Mouse (Mus musculus) neural tube, embryonic 12.5 days (tissue): ENCODE data around the gene Ufsp2. TPM values are rescaled to one million over a fixed set of nuclear protein-coding genes. Genes with fewer than 3 reads are reported as not detected.

Experiments
- ATAC-seq: fragments of 200-750 bp; cut with Nextera tagmentation; 2 replicates; pipeline ENCODE4 v1.8.0; 2017; ENCODE audit warnings: low read depth, mild to moderate bottlenecking, moderate TSS enrichment, moderate library complexity; ENCODE audit not compliant: low FRiP score
- H3K27ac ChIP-seq: fragments of 300-500 bp; sonication (generic); 2 replicates; pipeline ENCODE4 v1.5.1; 2016
- H3K27me3 ChIP-seq: fragments of 300-500 bp; sonication (generic); replicated peaks from 2 replicates; pipeline ENCODE4 v1.6.1; 2016; ENCODE audit warnings: mild to moderate bottlenecking
- H3K36me3 ChIP-seq: fragments of 300-500 bp; sonication (generic); 2 replicates; pipeline ENCODE4 v1.6.1; 2016; ENCODE audit warnings: mild to moderate bottlenecking
- H3K4me1 ChIP-seq: fragments of 300-500 bp; sonication (generic); 2 replicates; pipeline ENCODE4 v1.6.1; 2016
- H3K4me2 ChIP-seq: fragments of 300-500 bp; sonication (generic); replicated peaks from 2 replicates; pipeline ENCODE4 v1.6.1; 2016; ENCODE audit warnings: mild to moderate bottlenecking
- H3K4me3 ChIP-seq: fragments of 300-500 bp; sonication (generic); 2 replicates; pipeline ENCODE4 v1.5.1; 2016
- H3K9ac ChIP-seq: fragments of 300-500 bp; sonication (generic); 2 replicates; pipeline ENCODE4 v1.6.1; 2016; ENCODE audit warnings: mild to moderate bottlenecking
- H3K9me3 ChIP-seq: fragments of 300-500 bp; sonication (generic); 2 replicates; pipeline ENCODE4 v1.6.1; 2016; ENCODE audit warnings: mild to moderate bottlenecking
- WGBS: fragments of 180-500 bp; shearing (Covaris S2); methylation state at CpG from one replicate; pipeline ENCODE4 v1.1.7; 2016; 5-methylcytosine and 5-hydroxymethylcytosine counted together
- polyA plus RNA-seq: library from polyadenylated mRNA; unstranded; fragments of >200 nt; fragmentation: Nextera tagmentation; extraction: Ambion mirVana; gene quantifications from 2 replicates; pipeline ENCODE4 v1.2.1, GENCODE M21; 2016

The Ufsp2 gene
- polyA plus RNA-seq, 1 experiment from 2014 or later: 61.4 TPM

DNA sequence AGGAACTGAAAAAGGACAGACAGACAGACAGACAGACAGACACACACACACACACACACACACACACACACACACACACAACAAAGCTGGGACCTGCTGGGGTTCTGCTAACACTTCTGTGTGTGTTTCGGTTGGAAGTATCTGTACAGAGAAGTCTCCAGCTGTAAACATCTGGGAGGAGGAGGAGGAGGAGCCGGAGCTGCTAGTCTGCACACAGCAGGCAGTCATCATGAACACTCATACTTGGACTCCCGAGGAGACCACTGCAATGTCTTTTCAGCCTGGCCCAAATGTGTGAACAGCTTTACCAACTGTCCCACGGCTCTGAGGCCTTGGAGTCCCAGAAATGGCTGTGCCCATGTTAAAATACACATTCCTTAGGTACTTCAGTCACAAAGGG, 49.1 kb downstream of the Ufsp2 start:
- Histone ChIP-seq H3K4me2 (no peak overlapping the region), H3K4me3 (no peak overlapping the region), H3K4me1 (no peaks in the 10 kb centered on the region), H3K9ac (no peak overlapping the region), H3K27me3 (no peaks in the 10 kb centered on the region), H3K36me3 (no peaks in the 10 kb centered on the region), H3K27ac (no peak overlapping the region), H3K9me3 (no peaks in the 10 kb centered on the region)
- ATAC-seq: no peak
- WGBS: 57% methylated on average over 4 of the region's 4 CpGs

DNA sequence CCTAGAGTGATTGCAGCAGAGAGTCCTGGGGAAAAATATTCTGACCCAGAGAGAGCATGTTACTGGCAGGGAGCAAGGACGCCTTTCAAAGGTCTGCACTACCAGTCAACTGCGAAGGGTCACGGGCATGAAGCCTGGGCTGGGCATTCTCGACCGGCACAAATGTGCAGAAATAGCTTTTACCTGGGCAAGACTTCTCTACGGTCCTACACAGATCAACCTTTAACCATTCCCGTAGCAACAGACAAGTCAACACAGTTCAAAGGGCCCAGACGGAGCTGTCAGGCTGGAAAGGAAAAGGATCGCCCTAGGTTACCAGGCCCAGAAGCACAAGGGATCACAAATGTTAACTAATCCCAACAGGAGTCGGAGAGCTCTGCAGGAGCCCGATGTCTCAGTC, 60.9 kb downstream of the Ufsp2 start:
- Histone ChIP-seq H3K4me2 (no peak overlapping the region), H3K27me3 (no peaks in the 10 kb centered on the region), H3K4me3 (no peak overlapping the region), H3K9me3 (no peaks in the 10 kb centered on the region), H3K27ac (no peak overlapping the region), H3K9ac (no peak overlapping the region), H3K4me1 (no peaks in the 10 kb centered on the region), H3K36me3 (peaks cover 14% of the 10 kb centered on the region)
- WGBS: 80% methylated on average over 11 of the region's 11 CpGs
- ATAC-seq: no peak

DNA sequence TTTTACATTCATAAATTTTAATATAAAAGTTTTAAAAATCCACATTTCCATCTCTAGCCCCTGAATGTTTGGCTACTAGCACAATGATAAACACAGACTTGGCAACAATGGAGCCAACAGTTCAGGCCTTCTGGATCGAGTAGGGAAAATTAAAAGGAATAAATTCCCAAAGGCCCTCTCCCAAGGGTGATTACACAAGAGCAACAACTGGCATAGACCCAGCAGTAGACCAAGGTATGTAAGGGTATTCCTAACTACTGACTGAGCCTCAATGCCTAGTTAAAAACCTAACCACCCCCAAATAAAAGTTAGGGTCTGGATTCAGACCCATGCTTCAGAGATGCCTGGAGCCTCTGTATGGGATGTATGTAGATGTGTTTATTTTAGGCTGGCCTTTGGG, 64.3 kb downstream of the Ufsp2 start:
- no peak overlapping the region for H3K4me2 ChIP-seq
- WGBS: 73% methylated on average over 1 of the region's 1 CpGs
- no peak overlapping the region for H3K27ac ChIP-seq
- no peaks in the 10 kb centered on the region for H3K27me3 ChIP-seq
- ATAC-seq: no peak
- H3K4me3 ChIP-seq: no peak overlapping the region
- no peaks in the 10 kb centered on the region for H3K9me3 ChIP-seq
- no peaks in the 10 kb centered on the region for H3K4me1 ChIP-seq
- H3K36me3 ChIP-seq: peaks cover 18% of the 10 kb centered on the region
- H3K9ac ChIP-seq: no peak overlapping the region

DNA sequence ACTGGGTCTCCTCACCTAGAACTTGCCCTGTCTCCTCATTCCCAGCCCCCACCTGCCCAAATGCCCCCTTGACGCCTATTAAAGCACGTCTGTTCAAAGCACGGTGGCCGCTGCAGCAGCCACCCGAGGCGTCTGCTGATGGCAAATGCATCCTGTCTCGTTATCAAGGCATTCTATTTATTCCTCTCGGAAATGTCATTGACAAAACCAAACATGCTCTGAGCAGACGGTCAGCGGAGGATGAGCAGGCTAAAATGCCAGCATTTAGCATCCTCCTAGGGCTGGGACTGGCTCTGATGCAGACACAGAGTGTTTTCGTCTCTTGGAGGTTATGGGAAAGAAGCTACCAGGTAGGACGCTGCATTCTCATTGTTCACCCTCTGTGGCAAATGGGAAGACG, 64.9 kb downstream of the Ufsp2 start:
- Histone ChIP-seq H3K27ac (no peak overlapping the region), H3K36me3 (peaks cover 13% of the 10 kb centered on the region)
- ATAC-seq: no peak

More for the DNA sequence above, 64.9 kb downstream of the Ufsp2 start:
- 65% methylated on average over 13 of the region's 13 CpGs for WGBS
- no peak overlapping the region for H3K9ac ChIP-seq
- H3K9me3 ChIP-seq: no peaks in the 10 kb centered on the region
- no peaks in the 10 kb centered on the region for H3K4me1 ChIP-seq
- no peak overlapping the region for H3K4me3 ChIP-seq
- H3K4me2 ChIP-seq: no peak overlapping the region
- H3K27me3 ChIP-seq: no peaks in the 10 kb centered on the region

Other genes starting within 250 kb of the Ufsp2 start
- 13.1 and 14.0 TPM in 2 replicates for gene Pdlim3, start 90.1 kb upstream of the Ufsp2 start, polyA plus RNA-seq
- gene Ccdc110, start 40.9 kb upstream of the Ufsp2 start, polyA plus RNA-seq: 0.11 TPM in 1 of 2 replicates, not detected in the other
- gene 1700029J07Rik, start 276 bp upstream of the Ufsp2 start, polyA plus RNA-seq: 3.3 and 3.7 TPM in 2 replicates
- gene Lrp2bp, start 23.8 kb downstream of the Ufsp2 start, polyA plus RNA-seq: 0.09 and 0.31 TPM in 2 replicates
- 18.5 and 23.5 TPM in 2 replicates for gene Ankrd37, start 30.2 kb downstream of the Ufsp2 start, polyA plus RNA-seq
- gene Cfap97, start 176.2 kb downstream of the Ufsp2 start, polyA plus RNA-seq: 21.2 and 23.1 TPM in 2 replicates
- gene Snx25, start 176.6 kb downstream of the Ufsp2 start, polyA plus RNA-seq: 6.7 and 9.1 TPM in 2 replicates
- 612 and 635 TPM in 2 replicates for gene Slc25a4, start 235.8 kb downstream of the Ufsp2 start, polyA plus RNA-seq